Mouse (Mus musculus): ENCODE results near the gene C77080. TPM values are rescaled to one million over a fixed set of nuclear protein-coding genes. Genes with fewer than 3 reads are reported as not detected.

Gene C77080
- polyA plus RNA-seq, 1 experiment from 2014 or later, result 7.6 TPM

GRCm38 (mm10) chr4:129204655-129205054, 56.5 kb downstream of the C77080 start:
- 87% methylated on average over 10 of the region's 10 CpGs for WGBS
- Histone ChIP-seq H3K4me1 (no peaks in the 10 kb centered on the region), H3K36me3 (peaks cover 93% of the 10 kb centered on the region), H3K27me3 (no peaks in the 10 kb centered on the region), H3K9ac (no peak overlapping the region), H3K27ac (no peak overlapping the region), H3K4me3 (no peak overlapping the region), H3K4me2 (no peak overlapping the region), H3K9me3 (no peaks in the 10 kb centered on the region)
- no peak for ATAC-seq (ENCODE audit: insufficient number of reproducible peaks, insufficient read depth, low FRiP score, low TSS enrichment, low read depth)

- no peak for ATAC-seq (ENCODE audit: insufficient number of reproducible peaks, insufficient read depth, low FRiP score, low TSS enrichment, low read depth)
- WGBS, result 90% methylated on average over 6 of the region's 6 CpGs
- peaks cover 75% of the 10 kb centered on the region for H3K36me3 ChIP-seq
Measured at GRCm38 (mm10) chr4:129197514-129197913, 63.7 kb downstream of the C77080 start.

GRCm38 (mm10) chr4:129194280-129194679, 66.9 kb downstream of the C77080 start:
- Histone ChIP-seq H3K27me3 (no peaks in the 10 kb centered on the region), H3K4me1 (peaks cover 15% of the 10 kb centered on the region), H3K9ac (no peak overlapping the region), H3K4me2 (no peak overlapping the region), H3K4me3 (no peak overlapping the region), H3K27ac (no peak overlapping the region), H3K9me3 (no peaks in the 10 kb centered on the region), H3K36me3 (peaks cover 48% of the 10 kb centered on the region)
- no peak for ATAC-seq (ENCODE audit: insufficient number of reproducible peaks, insufficient read depth, low FRiP score, low TSS enrichment, low read depth)
- WGBS, result 100% methylated on average over 1 of the region's 1 CpGs

More at GRCm38 (mm10) chr4:129197514-129197913, 63.7 kb downstream of the C77080 start:
- Histone ChIP-seq H3K27me3 (no peaks in the 10 kb centered on the region), H3K9me3 (no peaks in the 10 kb centered on the region), H3K9ac (no peak overlapping the region), H3K4me1 (no peaks in the 10 kb centered on the region), H3K4me3 (no peak overlapping the region), H3K27ac (no peak overlapping the region), H3K4me2 (no peak overlapping the region)

GRCm38 (mm10) chr4:129191691-129192090, 69.5 kb downstream of the C77080 start:
- Histone ChIP-seq H3K4me2 (peak overlapping the region; percentile 86; the same call in 1 of the 2 replicates), H3K36me3 (peaks cover 27% of the 10 kb centered on the region), H3K9me3 (no peaks in the 10 kb centered on the region), H3K27me3 (no peaks in the 10 kb centered on the region), H3K4me1 (peaks cover 27% of the 10 kb centered on the region), H3K4me3 (0 out of 2 replicates have a peak overlapping the region, but pooled peaks have one; percentile 65), H3K27ac (no peak overlapping the region), H3K9ac (no peak overlapping the region)
- 56% methylated on average over 5 of the region's 5 CpGs for WGBS
- ATAC-seq (ENCODE audit: insufficient number of reproducible peaks, insufficient read depth, low FRiP score, low TSS enrichment, low read depth), result no peak

GRCm38 (mm10) chr4:129190538-129190937, 70.7 kb downstream of the C77080 start:
- H3K36me3 ChIP-seq, result peaks cover 16% of the 10 kb centered on the region
- peaks cover 27% of the 10 kb centered on the region for H3K4me1 ChIP-seq
- H3K9ac ChIP-seq, result peak overlapping the region; percentile 79
- ATAC-seq (ENCODE audit: insufficient number of reproducible peaks, insufficient read depth, low FRiP score, low TSS enrichment, low read depth), result no peak
- H3K4me3 ChIP-seq, result peak overlapping the region; percentile 65
- WGBS, result 4% methylated on average over 12 of the region's 12 CpGs
- H3K9me3 ChIP-seq, result no peaks in the 10 kb centered on the region
- H3K27ac ChIP-seq, result peak overlapping the region; percentile 87; the same call in 1 of the 2 replicates
- H3K4me2 ChIP-seq, result peak overlapping the region; percentile 86
- H3K27me3 ChIP-seq, result no peaks in the 10 kb centered on the region

- ATAC-seq (ENCODE audit: insufficient number of reproducible peaks, insufficient read depth, low FRiP score, low TSS enrichment, low read depth), result peak; percentile 84
- no peaks in the 10 kb centered on the region for H3K9me3 ChIP-seq
- H3K27ac ChIP-seq, result peak within 1 kb of the TSS; percentile 94
- H3K4me3 ChIP-seq, result peak within 1 kb of the TSS; percentile 65
- peaks cover 27% of the 10 kb centered on the region for H3K4me1 ChIP-seq
- H3K36me3 ChIP-seq, result peaks cover 11% of the 10 kb centered on the region
- under 1% methylated on average over 57 of the region's 58 CpGs for WGBS
- H3K9ac ChIP-seq, result peak within 1 kb of the TSS; percentile 86
- peak within 1 kb of the TSS; percentile 86 for H3K4me2 ChIP-seq
- no peaks in the 10 kb centered on the region for H3K27me3 ChIP-seq
Measured at GRCm38 (mm10) chr4:129189542-129190519, 71.4 kb downstream of the C77080 start, which contains the start of the genes S100pbp and Yars. TSS of gene S100pbp (minus strand) at chr4:129189727. TSS of gene Yars (plus strand) at chr4:129189760.

GRCm38 (mm10) chr4:129188803-129189541, 72.2 kb downstream of the C77080 start:
- peaks cover 2% of the 10 kb centered on the region; the same call in 1 of the 2 replicates for H3K36me3 ChIP-seq
- peak overlapping the region; percentile 94 for H3K27ac ChIP-seq
- no peaks in the 10 kb centered on the region for H3K27me3 ChIP-seq
- H3K9me3 ChIP-seq, result no peaks in the 10 kb centered on the region
- peak overlapping the region; percentile 86 for H3K9ac ChIP-seq
- H3K4me3 ChIP-seq, result peak overlapping the region; percentile 65
- H3K4me2 ChIP-seq, result peak overlapping the region; percentile 66
- ATAC-seq (ENCODE audit: insufficient number of reproducible peaks, insufficient read depth, low FRiP score, low TSS enrichment, low read depth), result peak; percentile 32; the same call in 1 of the 2 replicates
- WGBS, result under 1% methylated on average over 58 of the region's 74 CpGs
- H3K4me1 ChIP-seq, result peaks cover 27% of the 10 kb centered on the region

- peak overlapping the region; percentile 94 for H3K27ac ChIP-seq
- peaks cover 4% of the 10 kb centered on the region; the same call in 1 of the 2 replicates for H3K36me3 ChIP-seq
- no peaks in the 10 kb centered on the region for H3K27me3 ChIP-seq
- ATAC-seq (ENCODE audit: insufficient number of reproducible peaks, insufficient read depth, low FRiP score, low TSS enrichment, low read depth), result no peak
- peaks cover 27% of the 10 kb centered on the region for H3K4me1 ChIP-seq
- peak overlapping the region; percentile 66 for H3K4me2 ChIP-seq
- H3K9me3 ChIP-seq, result no peaks in the 10 kb centered on the region
- H3K4me3 ChIP-seq, result peak overlapping the region; percentile 65
- WGBS, result 37% methylated on average over 5 of the region's 5 CpGs
- H3K9ac ChIP-seq, result peak overlapping the region; percentile 86
Measured at GRCm38 (mm10) chr4:129188041-129188659, 73.1 kb downstream of the C77080 start.

GRCm38 (mm10) chr4:129179560-129179959, 81.6 kb downstream of the C77080 start:
- no peaks in the 10 kb centered on the region for H3K9me3 ChIP-seq
- no peaks in the 10 kb centered on the region for H3K4me1 ChIP-seq
- H3K27me3 ChIP-seq, result no peaks in the 10 kb centered on the region
- ATAC-seq (ENCODE audit: insufficient number of reproducible peaks, insufficient read depth, low FRiP score, low TSS enrichment, low read depth), result no peak
- H3K9ac ChIP-seq, result no peak overlapping the region
- no peak overlapping the region for H3K4me2 ChIP-seq
- H3K4me3 ChIP-seq, result no peak overlapping the region
- 51% methylated on average over 1 of the region's 1 CpGs for WGBS
- peaks cover 67% of the 10 kb centered on the region for H3K36me3 ChIP-seq
- no peak overlapping the region for H3K27ac ChIP-seq

GRCm38 (mm10) chr4:129172529-129172928, 88.7 kb downstream of the C77080 start:
- H3K27ac ChIP-seq, result no peak overlapping the region
- no peaks in the 10 kb centered on the region for H3K9me3 ChIP-seq
- 71% methylated on average over 1 of the region's 1 CpGs for WGBS
- H3K27me3 ChIP-seq, result no peaks in the 10 kb centered on the region
- no peak overlapping the region for H3K4me2 ChIP-seq
- no peak for ATAC-seq (ENCODE audit: insufficient number of reproducible peaks, insufficient read depth, low FRiP score, low TSS enrichment, low read depth)
- peaks cover 68% of the 10 kb centered on the region for H3K36me3 ChIP-seq
- H3K4me1 ChIP-seq, result no peaks in the 10 kb centered on the region
- H3K9ac ChIP-seq, result no peak overlapping the region
- H3K4me3 ChIP-seq, result no peak overlapping the region
